Mouse (Mus musculus): Measurements from ENCODE around the gene Sox21.
A peak's percentile ranks its signal among the peaks of the same experiment; 100 is the strongest.

Gene Sox21

DNA sequence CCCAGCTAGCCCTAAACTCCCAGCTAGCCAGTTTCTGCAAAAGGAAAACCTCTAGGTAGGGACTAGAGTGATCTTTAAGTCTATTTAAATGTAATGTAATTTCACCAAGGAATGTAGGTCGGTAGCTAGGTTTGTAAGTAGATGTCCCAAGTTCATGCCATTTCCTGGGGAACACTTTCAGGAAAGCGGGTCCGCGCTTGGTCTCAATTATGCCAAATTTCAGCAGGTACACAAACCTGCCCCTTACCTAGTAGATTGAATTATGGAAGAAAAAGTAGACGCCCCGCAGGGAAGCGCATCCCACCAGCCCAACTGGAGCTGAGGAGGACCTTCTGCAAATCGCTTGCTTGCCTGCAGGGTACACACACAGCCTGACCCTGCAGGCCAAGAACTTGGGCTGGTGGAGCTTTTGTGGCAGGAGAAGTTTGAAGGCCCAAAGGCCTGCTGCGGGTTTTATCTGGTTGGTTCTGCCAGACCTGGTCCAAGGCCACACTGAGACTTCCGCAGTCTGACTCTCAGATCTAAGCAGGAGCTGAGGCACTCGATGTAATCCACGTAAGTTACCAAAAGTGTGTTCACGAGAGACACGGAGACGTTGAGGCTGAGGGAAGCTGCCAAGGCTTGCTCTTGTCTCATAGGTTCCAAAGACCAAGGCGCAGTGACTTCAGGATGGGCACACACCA, 11.6 kb downstream of the Sox21 start:
- DNase-seq (ENCODE audit: low spot score): no peak

DNA sequence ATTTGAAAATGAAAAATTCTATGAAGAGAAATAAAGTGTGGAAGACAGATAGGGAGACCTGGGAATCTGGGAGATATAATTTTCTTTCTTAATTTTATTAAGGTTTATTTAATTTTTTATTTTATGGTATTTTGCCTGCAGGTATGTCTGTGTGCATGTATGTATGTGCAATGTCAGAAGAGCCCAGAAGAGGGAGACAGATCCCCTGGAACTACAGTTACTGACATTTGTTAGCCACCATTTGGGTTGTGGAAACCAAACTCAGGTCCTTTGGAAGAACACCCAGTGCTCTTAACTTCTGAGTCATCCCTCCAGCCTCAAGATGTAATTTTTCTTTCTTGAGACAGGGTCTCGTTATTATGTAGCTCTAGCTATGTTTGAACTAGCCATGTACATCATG, 15.9 kb downstream of the Sox21 start:
- no peak for DNase-seq (ENCODE audit: low spot score)

DNA sequence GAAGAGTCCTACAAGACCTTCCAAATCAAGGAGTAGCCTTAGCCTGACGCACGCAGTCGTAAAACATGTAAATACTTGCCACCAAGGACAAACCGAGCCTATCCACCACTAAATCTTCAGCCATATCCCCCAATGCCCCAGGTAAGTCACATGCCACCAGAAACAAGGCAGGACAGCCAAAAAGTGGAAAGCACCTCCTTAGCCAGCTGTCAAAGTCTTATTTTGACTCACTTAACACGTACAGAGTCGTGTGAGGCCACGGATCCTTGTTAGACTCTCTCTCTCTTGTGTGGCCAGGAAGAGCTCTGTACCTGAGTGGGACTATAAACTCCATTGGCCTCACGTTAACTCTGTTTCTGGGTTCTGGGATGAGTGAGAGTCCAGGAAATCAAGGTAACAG, 20.0 kb downstream of the Sox21 start:
- no peak for DNase-seq (ENCODE audit: low spot score)

DNA sequence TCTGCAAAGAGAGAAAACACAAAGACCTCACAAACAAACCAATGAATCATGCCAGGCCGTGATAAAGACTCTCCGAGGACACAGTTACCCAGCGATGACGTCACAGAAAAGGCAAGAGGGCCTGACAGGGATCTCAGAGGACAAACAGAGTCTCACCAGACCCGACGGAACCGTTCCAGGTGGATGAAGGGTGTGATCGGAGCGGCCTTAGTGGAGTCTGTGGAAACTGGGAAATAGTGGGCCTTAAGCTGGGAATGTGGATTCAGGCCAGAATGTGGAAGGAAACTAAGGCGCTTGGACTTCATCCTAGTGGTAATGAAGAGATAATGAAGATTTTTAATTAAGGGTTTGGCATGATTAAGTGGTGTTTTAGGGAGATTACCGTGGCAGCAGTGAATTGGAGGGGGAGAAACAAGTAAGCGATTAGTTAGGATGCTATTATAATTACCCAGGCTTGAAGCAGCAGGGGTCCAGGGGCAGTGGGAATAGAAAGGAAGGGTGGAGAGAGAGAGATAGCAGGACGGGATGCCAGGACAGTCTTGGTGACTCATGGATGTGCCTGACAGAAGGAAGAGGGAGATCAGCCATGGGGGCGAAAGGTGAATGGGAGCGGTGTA, 24.5 kb downstream of the Sox21 start:
- DNase-seq (ENCODE audit: low spot score): no peak

DNA sequence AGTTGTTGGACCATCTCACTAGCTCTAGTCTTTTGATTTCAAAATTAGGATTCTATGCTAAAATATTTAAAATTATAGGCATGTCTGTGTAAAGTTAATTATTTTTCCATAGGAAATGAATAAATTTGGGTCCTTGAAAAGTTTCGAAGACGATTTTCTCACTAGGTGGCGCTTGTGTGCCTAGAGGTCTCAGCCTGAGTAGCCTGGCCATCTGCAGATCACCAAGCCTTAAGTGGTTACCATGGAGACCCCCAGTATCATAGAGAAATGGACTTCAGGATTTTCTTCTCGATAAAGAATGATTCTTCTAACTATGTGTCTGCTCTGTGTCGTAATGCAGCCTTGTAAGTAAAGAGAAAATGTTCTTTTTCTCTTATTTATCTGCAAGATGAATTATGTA, 27.2 kb downstream of the Sox21 start:
- peak; percentile 32 for DNase-seq (ENCODE audit: low spot score)

DNA sequence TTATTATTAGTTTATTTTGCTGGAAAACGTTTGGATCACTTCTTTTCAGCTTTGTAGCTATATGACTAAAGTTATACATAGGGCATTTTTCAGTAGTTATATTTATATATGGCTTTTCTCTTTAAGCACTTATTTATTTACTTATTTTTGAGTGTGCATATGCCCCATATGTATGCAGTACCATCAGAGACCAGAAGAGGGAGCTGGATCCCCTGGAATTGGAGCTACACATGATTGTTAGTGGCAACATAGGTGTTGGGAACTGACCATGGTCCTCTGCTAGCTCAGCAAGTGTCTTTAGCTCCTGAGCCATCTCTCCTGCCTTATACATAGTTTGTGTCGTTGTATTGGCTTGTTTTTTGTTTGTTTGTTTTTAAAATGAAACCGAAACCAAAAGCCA, 29.5 kb downstream of the Sox21 start:
- peak; percentile 5 for DNase-seq (ENCODE audit: low spot score)

DNA sequence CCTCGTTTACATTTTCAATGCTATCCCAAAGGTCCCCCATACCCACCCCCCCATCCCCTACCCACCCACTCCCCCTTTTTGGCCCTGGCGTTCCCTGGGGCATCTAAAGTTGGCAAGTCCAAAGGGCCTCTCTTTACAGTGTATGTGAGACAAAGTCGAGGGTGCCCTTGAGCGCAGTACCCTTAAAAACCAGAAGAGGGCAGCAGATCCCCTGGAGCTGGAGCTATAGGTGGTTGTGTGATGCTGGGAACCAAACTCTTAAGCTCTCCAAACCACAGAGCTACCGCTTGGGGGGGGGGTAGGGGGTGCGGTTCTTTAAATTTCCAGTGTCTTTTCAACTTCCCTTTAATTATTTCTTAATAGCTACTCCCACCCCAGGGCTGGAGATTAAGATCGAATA, 33.8 kb downstream of the Sox21 start:
- no peak for DNase-seq (ENCODE audit: low spot score)

DNA sequence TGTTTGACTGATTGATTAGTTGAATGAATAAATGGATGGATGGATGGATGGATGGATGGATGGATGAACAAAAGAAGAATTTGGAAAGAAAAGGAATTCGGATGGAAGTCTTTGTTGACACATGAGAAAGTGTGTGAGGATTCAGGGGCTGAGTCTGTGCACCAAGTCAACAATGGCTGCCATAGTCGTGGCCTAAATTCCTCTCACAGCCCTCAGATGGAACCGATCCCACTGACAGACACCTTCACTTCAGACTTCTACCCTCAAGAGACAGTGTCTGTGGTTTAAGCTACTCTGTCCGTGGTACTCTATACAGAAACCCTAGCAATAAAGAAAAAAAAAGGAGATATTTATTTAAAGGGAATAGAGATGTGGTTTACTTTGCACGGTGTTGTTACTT, 34.8 kb downstream of the Sox21 start:
- DNase-seq (ENCODE audit: low spot score): no peak

DNA sequence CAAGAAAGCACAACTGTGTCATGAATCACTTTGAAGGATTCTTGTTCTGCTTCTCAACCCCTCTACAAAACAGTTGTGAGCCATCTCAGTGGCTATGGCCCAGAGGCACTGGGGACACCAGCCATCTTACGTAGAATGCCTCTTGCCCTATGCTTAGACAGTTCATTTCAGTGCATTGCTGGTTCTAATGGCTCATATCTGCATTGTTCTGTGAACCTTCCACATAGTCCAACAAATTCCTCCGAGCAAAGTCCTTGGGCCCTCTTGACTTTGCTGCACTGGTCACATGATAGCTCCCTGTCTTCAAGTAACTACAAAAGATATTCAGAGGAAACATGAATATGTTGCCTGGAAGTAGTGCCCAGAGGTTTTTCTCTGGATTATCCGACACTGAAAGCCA, 36.1 kb downstream of the Sox21 start:
- no peak for DNase-seq (ENCODE audit: low spot score)

DNA sequence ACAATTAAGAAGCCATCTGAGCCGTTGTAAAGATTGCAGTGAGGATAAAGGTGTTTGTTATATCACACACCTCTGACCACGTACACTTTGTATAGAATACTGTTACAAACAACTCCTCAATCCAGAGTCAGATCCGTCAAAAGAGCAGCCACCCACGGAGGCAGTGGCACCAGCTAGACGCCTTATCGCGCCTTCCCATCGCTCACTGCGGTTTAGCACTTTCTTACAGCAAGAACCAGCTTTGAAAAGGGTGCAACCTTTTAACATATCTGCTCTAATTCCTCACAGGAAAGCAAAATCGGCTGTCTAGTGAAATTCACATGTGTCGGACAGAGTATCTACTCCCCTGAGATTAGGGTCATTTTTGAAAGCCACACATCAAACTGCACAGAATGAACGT, 39.8 kb downstream of the Sox21 start:
- DNase-seq (ENCODE audit: low spot score): no peak

DNA sequence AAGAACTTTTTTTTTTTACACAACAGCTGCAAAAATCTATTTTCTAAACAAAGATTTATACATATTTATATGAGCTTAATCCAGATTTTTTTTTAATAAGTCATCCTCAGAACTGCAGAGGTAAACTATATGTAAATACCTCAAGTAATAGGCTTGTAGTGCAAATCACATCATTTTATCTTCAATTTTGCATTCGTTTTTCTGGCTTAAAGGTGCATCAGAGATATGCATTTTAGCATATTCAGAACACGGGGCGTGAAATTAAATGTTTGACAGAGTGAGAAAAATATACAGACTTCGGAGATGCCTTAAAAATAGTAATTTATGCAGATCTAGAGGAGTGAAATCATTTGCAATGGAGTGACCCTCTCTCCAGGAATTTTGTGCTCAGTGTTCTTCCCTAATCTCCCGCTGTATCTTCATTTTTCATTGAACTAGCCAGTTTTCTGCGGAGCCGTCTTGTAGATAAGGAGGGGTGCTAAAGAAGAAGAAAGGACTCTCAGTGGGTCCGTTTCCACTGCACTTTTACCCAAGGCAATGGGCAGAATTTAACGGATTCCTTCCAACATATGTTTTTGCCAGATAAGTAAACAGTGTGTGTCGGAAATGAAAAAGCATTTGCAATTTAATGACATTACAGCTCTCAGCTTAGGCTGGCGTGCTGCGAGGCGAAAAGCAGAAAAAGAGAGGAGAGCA, 42.5 kb downstream of the Sox21 start:
- DNase-seq (ENCODE audit: low spot score): no peak

DNA sequence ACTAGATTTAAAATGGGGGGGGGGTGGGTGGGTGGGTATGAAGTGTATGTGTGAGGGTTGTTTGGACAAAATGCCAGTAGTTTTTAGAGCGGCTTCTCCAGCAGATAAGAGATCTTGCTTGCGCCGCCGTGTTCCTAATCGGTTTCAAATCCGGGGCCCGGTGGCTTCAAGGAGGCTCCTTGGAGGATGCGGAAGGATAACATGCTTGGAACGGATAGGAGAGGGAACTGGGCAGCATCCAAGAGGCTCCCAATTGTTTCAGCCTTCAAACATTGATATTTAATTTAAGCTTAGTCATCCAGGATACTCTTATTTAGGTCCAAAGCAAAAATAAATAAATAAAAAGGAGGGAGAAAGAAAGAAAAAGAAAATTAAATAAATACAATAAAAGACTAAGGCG, 43.2 kb downstream of the Sox21 start:
- no peak for DNase-seq (ENCODE audit: low spot score)

DNA sequence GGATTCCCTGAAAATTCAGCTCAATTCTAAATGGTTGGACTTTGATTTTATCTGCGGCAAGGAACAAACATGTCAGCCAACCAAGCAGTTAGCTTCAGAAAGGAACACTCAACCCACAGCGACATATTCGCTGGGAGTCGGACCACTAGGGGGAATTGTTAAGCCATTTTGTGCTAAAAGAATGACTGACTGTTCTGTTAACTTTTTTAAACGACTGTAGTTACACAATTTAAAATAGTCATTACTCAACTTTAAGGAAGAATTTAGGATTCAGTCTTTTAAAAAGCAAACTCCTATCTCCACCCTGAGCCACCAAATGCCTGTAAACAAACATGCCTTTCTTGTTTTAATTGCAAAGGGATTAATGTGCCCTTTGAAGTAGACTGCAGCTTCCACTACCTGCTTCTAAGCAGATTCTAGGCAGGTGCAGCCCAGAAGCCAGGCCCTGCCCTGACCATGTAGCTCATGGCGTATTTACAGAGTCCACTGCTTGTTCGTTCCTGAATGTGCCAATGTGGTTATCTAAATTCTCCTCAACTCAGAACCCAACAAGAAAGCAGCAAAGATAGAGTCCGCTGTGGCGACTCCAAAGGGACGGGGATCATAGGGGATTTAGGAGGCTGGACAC, 43.7 kb downstream of the Sox21 start:
- no peak for DNase-seq (ENCODE audit: low spot score)

DNA sequence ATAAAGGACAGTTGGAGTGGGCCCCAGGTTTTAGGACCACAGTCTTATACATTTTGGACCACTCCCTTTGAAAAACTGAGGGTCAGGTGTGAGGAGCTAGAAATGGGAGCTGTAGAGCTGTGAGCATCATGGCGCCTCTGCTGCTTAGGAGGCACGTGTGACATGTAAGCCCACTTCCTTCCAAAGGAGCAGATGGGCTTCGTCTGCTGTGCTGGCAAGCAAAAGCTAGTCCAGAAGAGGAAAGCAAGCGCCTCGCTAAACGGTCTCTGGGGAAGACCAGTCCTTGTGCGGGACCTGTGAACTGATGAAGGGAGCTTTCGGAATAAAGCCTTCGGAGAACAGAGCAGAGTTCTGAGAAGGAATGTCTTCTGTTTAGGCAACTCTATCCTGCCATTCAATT, 45.4 kb downstream of the Sox21 start:
- DNase-seq (ENCODE audit: low spot score): no peak
